Mouse (Mus musculus): ENCODE measurements around the gene Trim46.

The Trim46 gene

DNA sequence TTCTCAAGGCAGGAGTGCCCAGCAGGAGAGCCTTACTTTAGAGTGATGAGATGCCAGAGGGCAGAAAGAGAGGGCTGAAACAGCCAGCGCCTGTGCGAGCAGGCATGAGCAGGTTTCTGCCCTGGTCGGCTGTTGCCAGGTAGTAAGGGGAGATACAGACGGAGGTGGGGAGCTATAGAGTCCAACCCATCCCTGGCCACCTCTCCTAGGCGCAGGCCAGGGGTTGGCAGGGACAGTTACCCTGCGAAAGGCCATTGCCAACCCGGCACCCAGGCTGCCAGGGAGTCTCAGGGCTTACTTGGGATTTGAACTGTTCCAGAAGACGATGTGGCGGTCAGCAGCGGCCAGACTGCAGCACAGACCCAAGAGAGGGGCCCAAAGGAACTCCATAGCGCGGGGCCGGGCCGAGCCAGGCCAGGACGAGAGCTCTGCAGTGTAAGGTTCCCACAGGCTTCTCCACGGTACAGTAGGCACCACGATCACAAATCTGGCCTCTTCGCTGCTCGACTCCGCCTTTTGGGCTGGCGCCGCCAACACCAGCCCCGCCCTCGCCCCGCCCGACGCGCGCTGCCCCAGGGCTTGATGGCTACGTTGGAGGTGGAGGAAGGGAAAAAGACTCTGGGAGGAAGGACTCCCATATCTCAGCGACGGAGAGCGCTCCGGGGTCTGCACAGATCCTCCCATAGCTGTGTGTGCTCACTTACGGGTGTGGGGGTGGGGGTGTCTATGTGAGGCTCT is 33.2 kb upstream of the Trim46 start:
- CTCF ChIA-PET: interaction anchor here in 2 of 4 experiments (0.9 to 7.1 kb wide), 9 partner anchors 9 to 99 kb away, joined by 3 to 31 read pairs (median 5); partner anchors contain the start of genes Krtcap2 (in 1 of the 2) and Slc50a1 (in 1 of the 2)
- POLR2A ChIA-PET: interaction anchor here in 3 of 4 experiments (0.6 to 4.3 kb wide), 7 partner anchors 9 to 115 kb away, joined by 3 to 35 read pairs (median 4); partner anchors contain the start of genes Slc50a1 (in 2 of the 3) and Clk2 (in 1 of the 3)

DNA sequence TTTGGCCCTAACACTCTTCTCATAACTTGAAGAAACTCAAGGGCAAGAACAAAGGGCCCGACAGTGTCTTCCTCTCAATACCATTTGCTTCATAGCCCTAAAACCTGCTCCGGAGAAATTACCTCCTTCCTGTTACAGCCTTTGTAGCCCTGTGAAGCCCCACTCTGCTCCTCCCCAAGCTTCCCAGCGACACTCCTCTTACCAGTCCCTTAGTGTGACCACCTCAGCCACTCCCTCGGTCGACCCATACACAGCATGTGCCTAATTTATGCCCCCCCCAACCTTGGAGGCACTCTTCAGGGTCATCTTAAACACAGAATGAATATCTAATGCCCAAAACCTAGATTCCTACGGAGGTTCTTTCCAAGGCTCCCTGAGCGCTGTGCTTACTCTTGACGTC is 32.5 kb upstream of the Trim46 start:
- ChIA-PET POLR2A (interaction anchor here in 3 of 4 experiments (0.5 to 4.3 kb wide), 5 partner anchors 8 to 142 kb away, joined by 3 to 35 read pairs (median 4); partner anchors contain the start of genes Slc50a1 (in 2 of the 3) and Clk2 (in 1 of the 3)), CTCF (interaction anchor here in 2 of 4 experiments (0.9 to 7.1 kb wide), 6 partner anchors 30 to 100 kb away, joined by 3 to 31 read pairs (median 4); partner anchors contain the start of gene Krtcap2 (in 1 of the 2))

DNA sequence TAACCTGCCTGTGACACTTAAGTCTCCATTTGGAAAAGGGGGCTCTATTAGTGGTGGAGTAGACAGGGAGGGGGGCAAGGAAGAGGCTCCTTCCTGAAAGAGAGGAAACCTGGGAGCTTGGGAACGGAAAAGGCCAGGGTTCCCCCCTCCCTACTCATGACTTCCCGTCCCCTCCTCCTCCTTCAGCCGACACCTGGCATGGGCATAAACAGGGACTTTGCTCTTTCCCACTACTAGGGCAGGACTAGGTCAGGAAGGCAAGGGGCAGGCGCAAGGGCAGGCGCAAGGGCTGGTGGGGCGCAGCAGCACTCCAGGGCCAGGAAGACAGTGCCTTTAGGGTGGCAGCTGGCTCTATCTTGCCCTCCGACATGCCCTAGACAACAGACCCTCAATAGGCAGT is 32.0 kb upstream of the Trim46 start:
- POLR2A ChIA-PET: interaction anchor here in 3 of 4 experiments (0.5 to 4.3 kb wide), 5 partner anchors 9 to 185 kb away, joined by 3 to 35 read pairs (median 3); partner anchors contain the start of genes Clk2 (in 1 of the 3), Rusc1 (in 1 of the 3) and Slc50a1 (in 1 of the 3)
- CTCF ChIA-PET: interaction anchor here in 2 of 4 experiments (0.6 to 1.2 kb wide), 4 partner anchors 30 to 118 kb away, joined by 3 read pairs; no protein-coding TSS in a partner anchor

DNA sequence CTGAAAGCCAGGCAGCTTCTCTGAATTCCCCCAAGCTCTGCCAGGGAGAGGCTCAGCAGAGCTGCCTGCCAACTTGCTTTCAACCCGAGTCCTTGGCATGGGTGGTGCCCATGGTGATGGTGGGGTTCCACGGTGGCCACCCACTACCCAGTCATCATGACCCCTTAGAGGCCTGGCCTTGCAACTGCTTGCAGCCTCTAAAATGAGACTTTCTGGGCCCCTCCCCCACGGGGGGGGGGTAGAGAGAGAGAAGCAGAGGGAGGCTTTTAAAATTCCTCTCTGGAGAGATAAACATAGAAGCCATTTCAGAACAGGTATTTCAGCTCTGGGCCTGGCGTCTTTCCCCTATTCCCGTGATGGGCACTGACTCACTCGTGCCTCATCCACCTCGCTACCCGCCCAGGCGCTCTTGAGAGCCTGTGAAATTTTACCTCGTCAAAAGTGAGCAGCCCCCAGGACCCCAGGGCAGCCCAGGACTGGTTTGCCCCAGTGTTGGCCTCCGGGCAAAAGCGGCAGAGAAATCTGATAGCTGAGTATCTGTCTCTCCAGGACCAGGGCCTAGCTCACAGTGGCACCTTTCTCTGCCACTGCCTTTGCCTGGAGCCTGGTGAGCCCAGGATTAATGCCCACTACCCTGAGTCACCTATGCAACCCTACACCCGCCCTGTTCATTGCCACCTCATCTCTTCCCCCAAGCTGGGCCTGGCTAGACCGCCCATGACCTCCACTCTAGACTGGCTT is 31.3 kb upstream of the Trim46 start:
- ChIA-PET CTCF (interaction anchor here in 3 of 4 experiments (0.6 to 1.2 kb wide), 6 partner anchors 26 to 129 kb away, joined by 3 read pairs; no protein-coding TSS in a partner anchor), POLR2A (interaction anchor here in 3 of 4 experiments (0.6 to 1.3 kb wide), 7 partner anchors 9 to 184 kb away, joined by 3 to 6 read pairs (median 3); partner anchors contain the start of gene Rusc1 (in 1 of the 3))

DNA sequence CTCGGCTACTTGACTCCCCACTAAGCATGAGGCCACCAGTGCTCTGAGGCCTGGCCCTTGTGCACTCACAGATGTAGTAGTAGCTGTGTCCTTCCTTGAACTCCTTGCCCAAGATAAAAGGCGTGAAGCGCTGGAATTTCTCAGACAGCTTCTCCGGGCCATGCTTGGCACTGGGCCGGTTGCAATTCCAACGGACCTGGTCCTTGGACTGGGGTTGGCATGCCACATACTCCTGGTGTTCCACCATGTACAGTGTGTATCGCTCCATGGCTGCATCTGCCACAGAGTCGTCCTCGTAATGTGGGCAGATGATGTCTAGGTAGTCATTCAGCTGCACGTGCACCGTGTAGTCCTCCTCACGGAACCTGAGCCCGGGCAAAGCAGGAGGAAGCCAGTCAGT is 30.0 kb upstream of the Trim46 start:
- ChIA-PET POLR2A (no interaction called here), CTCF (interaction anchor here in 1 of 4 experiments (0.6 kb wide), 1 partner anchor 11 kb away, joined by 3 read pairs; no protein-coding TSS in a partner anchor)

DNA sequence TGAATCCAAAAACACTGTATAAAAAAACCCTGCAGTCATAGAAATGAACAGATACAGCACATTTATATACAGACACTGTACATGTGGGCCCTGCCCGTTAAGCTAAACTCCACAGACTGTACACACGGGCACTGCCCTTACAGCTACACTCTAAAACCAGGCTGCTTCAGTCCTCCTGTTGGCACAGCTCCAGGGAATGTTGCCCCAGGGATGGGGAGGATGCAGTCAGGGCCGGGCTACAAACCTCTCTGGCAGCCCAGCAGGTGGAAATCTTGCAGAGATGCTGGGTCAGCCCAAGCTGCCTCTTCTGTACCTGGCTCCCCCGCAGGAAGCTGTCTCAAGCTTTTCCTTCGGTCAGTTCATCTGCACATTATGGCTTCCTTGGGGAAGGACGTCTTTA is 25.7 kb upstream of the Trim46 start:
- ChIA-PET CTCF (interaction anchor here (0.5 to 4.0 kb wide), 9 partner anchors 9 to 106 kb away, joined by 3 to 25 read pairs (median 4); partner anchors contain the start of gene Efna1 (in 1 of the 4)), POLR2A (interaction anchor here in 2 of 4 experiments (0.8 to 6.2 kb wide), 2 partner anchors 8 to 28 kb away, joined by 3 to 35 read pairs; partner anchors contain the start of gene Efna1 (in 1 of the 2))

DNA sequence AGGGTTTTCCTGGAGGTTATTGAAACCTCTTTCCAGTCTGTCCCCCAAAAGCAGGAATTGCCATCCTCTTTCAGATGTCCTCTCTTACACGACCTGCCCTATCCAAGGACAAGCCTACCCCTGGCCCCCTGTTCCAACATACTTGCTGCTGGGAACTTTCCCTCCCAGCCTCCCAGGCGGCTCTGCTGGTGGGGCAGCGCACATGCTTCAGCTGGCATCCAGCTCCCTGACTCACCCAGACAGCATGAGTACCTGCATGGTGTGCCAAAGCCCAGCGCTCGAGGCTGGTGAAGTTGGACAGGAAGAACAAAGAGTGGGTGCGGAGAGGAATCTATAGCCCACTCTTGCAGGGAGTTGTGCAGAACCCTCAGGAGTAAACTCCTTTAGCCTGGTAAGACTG is 24.8 kb upstream of the Trim46 start:
- ChIA-PET CTCF (interaction anchor here (0.6 to 4.0 kb wide), 8 partner anchors 10 to 267 kb away, joined by 3 to 25 read pairs (median 4); partner anchors contain the start of genes Dpm3 (in 1 of the 4), Efna1 (in 1 of the 4) and Fdps (in 1 of the 4)), POLR2A (interaction anchor here in 2 of 4 experiments (0.9 to 6.2 kb wide), 13 partner anchors 8 to 181 kb away, joined by 3 to 35 read pairs (median 4); partner anchors contain the start of genes Efna1 (in 2 of the 2), Clk2 (in 1 of the 2) and Scamp3 (in 1 of the 2))

DNA sequence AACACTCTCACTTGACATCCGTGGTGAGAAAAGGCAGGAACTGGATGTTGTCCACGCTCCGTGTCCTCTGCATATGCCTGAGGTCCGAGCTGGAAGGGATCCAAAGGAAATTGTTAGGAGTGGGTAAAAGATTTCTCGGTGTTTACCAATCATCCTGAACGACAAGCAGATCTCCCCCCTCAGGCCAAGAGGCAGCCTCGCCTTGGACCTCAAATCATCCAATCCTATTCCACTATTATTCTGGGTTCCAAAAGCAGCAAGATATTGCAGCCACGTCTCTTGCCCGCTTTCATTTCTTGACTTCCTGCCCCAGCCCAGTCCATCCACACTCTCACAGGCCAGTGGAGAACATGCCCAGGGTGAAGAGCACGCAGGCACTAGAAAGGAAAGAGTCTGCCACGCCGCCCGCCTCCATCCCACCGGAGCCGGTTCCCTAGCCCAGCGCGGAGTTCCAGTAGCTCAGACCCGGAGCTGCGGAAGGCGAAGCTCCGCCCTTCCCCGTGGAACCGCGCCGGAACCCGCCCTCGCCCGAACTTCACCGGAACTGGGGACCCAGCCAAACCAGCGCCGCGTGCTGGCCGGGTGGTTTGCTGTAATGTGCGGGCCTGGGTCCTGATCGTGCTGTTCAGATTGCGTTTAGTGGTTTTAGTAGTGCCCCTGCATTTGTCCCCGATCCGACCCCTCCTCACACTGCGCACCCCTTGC is 24.1 kb upstream of the Trim46 start, which contains the start of gene Slc50a1:
Gene Slc50a1 (minus strand): TSS at position 520 of the 705 bp plus-strand sequence.
- ChIA-PET CTCF (interaction anchor here in 3 of 4 experiments (0.5 to 4.0 kb wide), 8 partner anchors 11 to 267 kb away, joined by 3 to 25 read pairs (median 3); partner anchors contain the start of genes Dpm3 (in 1 of the 3) and Efna1 (in 1 of the 3)), POLR2A (interaction anchor here in 3 of 4 experiments (0.5 to 6.2 kb wide), 16 partner anchors 9 to 180 kb away, joined by 3 to 35 read pairs (median 4); partner anchors contain the start of genes Efna1 (in 2 of the 3), Clk2 (in 1 of the 3), Mtx1 (in 1 of the 3) and Scamp3 (in 1 of the 3))

DNA sequence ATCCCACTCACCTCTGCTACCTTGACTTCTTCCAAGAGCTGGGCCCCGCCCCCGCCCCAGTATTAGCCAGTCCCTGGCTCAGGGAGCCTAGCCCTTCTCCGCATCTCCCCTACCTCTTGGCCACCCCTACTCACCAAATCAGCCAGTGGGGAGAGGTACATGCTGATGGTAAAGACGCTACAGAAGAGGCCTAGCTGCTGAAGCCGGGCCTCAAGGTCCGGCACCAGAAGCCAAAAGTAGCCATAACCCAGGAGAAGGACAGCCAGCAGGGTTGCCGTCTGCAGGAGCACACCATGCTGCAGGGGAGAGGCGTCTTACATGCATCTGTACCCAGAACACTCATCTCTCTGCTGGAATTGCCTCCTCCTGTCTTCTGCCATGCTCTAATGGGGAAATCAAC is 22.8 kb upstream of the Trim46 start:
- CTCF ChIA-PET: interaction anchor here in 3 of 4 experiments (0.5 to 4.0 kb wide), 8 partner anchors 13 to 1020 kb away, joined by 3 to 25 read pairs (median 3); no protein-coding TSS in a partner anchor
- POLR2A ChIA-PET: interaction anchor here in 3 of 4 experiments (0.6 to 6.2 kb wide), 8 partner anchors 11 to 247 kb away, joined by 3 to 35 read pairs (median 4); partner anchors contain the start of genes Efna1 (in 2 of the 3), Mtx1 (in 1 of the 3) and Pbxip1 (in 1 of the 3)

DNA sequence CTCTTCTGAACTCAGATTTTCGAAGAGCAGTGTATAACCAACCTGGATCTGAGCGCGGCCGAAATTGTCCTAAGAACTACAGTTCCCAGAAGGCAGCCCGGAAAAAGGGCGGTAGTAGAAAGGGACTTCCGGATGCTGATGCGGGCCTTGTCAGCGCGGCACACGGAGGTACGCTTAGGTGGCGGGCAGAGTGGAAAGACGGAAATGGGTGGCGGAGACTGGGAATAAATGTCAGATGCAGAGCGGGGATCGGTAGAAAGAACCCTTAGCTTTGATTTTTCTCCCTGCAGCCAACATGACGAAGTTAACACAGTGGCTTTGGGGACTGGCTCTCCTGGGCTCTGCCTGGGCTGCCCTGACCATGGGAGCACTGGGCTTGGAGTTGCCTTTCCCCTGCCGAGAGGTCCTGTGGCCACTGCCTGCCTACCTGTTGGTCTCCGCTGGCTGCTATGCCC is 20.4 kb upstream of the Trim46 start:
- CTCF ChIA-PET: interaction anchor here in 2 of 4 experiments (0.6 to 1.4 kb wide), 4 partner anchors 15 to 190 kb away, joined by 3 to 4 read pairs (median 3); partner anchors contain the start of genes Adam15 (in 1 of the 2) and Efna1 (in 1 of the 2)
- POLR2A ChIA-PET: interaction anchor here in 2 of 4 experiments (0.6 to 6.2 kb wide), 8 partner anchors 10 to 651 kb away, joined by 3 to 35 read pairs (median 4); partner anchors contain the start of genes Efna1 (in 2 of the 2), Krtcap2 (in 1 of the 2) and Trim46 (in 1 of the 2)

DNA sequence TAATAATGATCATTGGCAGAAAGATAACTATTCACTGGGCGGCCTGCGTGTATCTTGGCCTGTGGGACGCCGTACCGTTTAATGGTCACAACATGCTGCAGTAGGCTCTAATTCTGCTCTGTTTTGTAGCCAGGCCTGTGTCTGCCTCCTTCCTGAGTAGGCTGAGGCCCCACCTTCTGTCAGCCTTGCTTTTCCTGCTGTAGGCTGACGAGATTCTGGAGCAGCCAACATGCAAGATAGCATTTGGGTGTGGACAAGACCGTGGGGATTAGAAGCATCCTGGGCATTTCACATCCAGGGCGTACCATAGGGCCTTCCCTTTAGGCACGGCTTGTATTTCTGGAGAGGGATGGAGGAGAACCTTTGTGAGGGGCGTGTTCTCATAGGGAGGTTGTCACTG is 16.3 kb upstream of the Trim46 start:
- ChIA-PET POLR2A (interaction anchor here in 1 of 4 experiments (1.2 kb wide), 1 partner anchor 33 kb away, joined by 3 read pairs; no protein-coding TSS in a partner anchor), CTCF (interaction anchor here in 3 of 4 experiments (0.7 to 1.8 kb wide), 4 partner anchors 18 to 571 kb away, joined by 4 to 6 read pairs (median 4); no protein-coding TSS in a partner anchor)

DNA sequence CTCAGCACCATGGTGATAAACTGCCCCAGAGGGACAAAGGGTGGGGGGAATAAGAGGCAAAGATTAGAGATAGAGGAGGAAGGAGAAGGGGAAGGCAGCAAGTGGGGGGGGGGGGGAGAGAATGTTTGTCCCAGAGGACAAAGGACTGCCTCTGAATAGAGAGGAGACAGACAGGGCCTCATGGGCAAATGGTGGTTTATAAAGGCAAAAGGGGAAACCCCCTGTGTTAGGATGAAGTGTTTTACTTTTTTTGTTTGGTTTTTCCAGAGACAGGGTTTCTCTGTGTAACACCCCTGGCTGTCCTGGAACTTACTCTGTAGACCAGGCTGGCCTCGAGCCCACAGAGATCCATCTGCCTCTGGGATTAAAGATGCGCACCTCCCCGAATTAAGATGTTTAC is 14.1 kb upstream of the Trim46 start:
- CTCF ChIA-PET: interaction anchor here in 1 of 4 experiments (0.7 kb wide), 1 partner anchor 47 kb away, joined by 3 read pairs; no protein-coding TSS in a partner anchor
- POLR2A ChIA-PET: interaction anchor here in 1 of 4 experiments (1.0 kb wide), 1 partner anchor 34 kb away, joined by 3 read pairs; no protein-coding TSS in a partner anchor

DNA sequence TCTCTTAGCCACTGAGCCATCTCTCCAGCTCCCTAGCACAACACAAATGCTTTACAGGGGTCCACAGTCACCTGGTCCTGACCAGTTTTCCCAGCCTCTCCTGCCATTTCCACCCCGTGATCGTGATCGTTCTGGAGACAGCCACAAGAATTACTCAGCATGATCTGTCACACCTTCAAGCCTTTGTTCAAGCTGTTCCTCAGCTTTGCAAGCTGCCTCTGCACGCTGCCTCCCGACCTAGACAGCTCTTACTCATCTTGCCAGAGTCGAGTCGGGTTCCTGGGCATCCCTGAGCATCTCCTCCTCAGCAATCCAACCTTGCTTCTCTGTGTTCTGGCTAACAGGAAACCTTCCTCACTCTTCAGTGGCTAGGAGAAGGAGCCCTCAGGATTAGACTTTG is 13.0 kb upstream of the Trim46 start, which contains the start of gene Dpm3:
Gene Dpm3 (plus strand): TSS at position 283 of the 400 bp plus-strand sequence.
- CTCF ChIA-PET: interaction anchor here in 3 of 4 experiments (0.6 to 2.5 kb wide), 8 partner anchors 8 to 464 kb away, joined by 3 to 9 read pairs (median 4); partner anchors contain the start of genes Krtcap2 (in 1 of the 3), Slc50a1 (in 1 of the 3) and Trim46 (in 1 of the 3)
- POLR2A ChIA-PET: interaction anchor here in 2 of 4 experiments (0.9 to 1.0 kb wide), 3 partner anchors 10 to 33 kb away, joined by 3 to 4 read pairs (median 3); no protein-coding TSS in a partner anchor

DNA sequence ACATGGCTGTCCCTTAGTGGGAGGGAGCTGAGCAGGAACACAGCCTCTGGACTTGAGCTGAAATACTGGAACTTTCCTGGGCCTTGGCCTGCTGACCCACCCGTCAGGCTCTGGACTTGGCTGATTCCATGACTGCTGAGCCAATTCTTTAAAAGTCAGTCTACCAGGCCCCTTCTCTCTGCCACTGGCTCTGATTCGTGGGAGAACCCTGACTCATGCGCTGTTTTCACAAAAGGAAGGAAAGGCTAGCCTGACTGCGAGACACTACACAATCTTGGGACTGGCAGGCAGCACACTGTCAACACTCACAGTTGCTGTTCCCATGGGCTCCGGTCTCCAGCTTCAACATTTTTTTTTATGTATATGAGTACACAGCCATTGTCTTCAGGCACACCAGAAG is 10.1 kb upstream of the Trim46 start:
- ChIA-PET POLR2A (interaction anchor here in 2 of 4 experiments (1.3 to 2.6 kb wide), 5 partner anchors 9 to 61 kb away, joined by 3 to 9 read pairs (median 4); partner anchors contain the start of genes Krtcap2 (in 1 of the 2) and Trim46 (in 1 of the 2)), CTCF (interaction anchor here in 2 of 4 experiments (0.6 to 2.4 kb wide), 7 partner anchors 10 to 571 kb away, joined by 3 to 10 read pairs (median 4); partner anchors contain the start of genes Krtcap2 (in 2 of the 2), Trim46 (in 2 of the 2) and Khdc4 (in 1 of the 2))

DNA sequence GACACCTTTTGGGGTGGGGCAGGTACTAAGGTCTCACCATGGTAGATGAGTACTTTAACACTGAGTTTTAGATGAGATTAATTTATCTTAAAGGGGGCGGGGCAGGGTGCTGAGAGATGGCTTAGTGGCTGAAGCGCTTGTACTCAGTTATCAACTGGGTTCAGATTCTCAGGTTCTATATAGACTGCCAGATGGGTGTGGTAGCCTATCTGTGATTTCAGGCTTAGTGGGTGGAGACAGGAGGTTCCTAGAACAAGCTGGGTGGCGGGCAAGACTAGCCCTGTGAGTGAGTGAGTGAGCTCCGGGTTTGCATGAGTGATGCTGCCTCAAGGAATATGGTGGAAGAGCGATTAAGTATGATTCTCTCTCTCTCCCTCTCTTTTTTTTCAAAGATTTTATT is 8.9 kb upstream of the Trim46 start:
- CTCF ChIA-PET: interaction anchor here in 3 of 4 experiments (0.5 to 1.6 kb wide), 11 partner anchors 11 to 322 kb away, joined by 3 to 10 read pairs (median 3); partner anchors contain the start of gene Slc50a1 (in 1 of the 3)
- POLR2A ChIA-PET: interaction anchor here in 2 of 4 experiments (0.6 to 2.6 kb wide), 5 partner anchors 9 to 93 kb away, joined by 3 to 9 read pairs (median 5); partner anchors contain the start of genes Krtcap2 (in 1 of the 2) and Trim46 (in 1 of the 2)
